Mouse (Mus musculus) hindbrain, embryonic 11.5 days (tissue): Measurements from ENCODE around the gene Cldn10. TPM values are rescaled to one million over a fixed set of nuclear protein-coding genes. Genes with fewer than 3 reads are reported as not detected.
A peak's percentile ranks its signal among the peaks of the same experiment; 100 is the strongest.

ENCODE experiments used
- ATAC-seq: fragments of 200-750 bp; cut with Nextera tagmentation; 2 replicates; pipeline ENCODE4 v1.8.0; 2017; ENCODE audit warnings: mild to moderate bottlenecking, moderate TSS enrichment, moderate library complexity; ENCODE audit not compliant: low FRiP score
- DNase-seq: peaks from one replicate; pipeline ENCODE4 v3.0.0-alpha.2; 2015; ENCODE audit warnings: low spot score
- H3K27ac ChIP-seq: fragments of 300-500 bp; sonication (generic); 2 replicates; pipeline ENCODE4 v1.5.1; 2014; ENCODE audit warnings: mild to moderate bottlenecking, low read depth, low read length
- H3K27me3 ChIP-seq: fragments of 300-500 bp; sonication (generic); 2 replicates; pipeline ENCODE4 v1.6.1; 2014; ENCODE audit warnings: mild to moderate bottlenecking, low read length, moderate library complexity, mixed read lengths; ENCODE audit not compliant: control insufficient read depth, insufficient read depth
- H3K36me3 ChIP-seq: fragments of 300-500 bp; sonication (generic); 2 replicates; pipeline ENCODE4 v1.6.1; 2014; ENCODE audit warnings: mild to moderate bottlenecking, low read length, moderate library complexity, mixed read lengths; ENCODE audit not compliant: control insufficient read depth, insufficient read depth
- H3K4me1 ChIP-seq: fragments of 300-500 bp; sonication (generic); replicated peaks from 2 replicates; pipeline ENCODE4 v1.6.1; 2014; ENCODE audit warnings: low read length, mixed read lengths; ENCODE audit not compliant: control insufficient read depth, insufficient read depth
- H3K4me2 ChIP-seq: fragments of 300-500 bp; sonication (generic); replicated peaks from 2 replicates; pipeline ENCODE4 v1.6.1; 2014; ENCODE audit warnings: mild to moderate bottlenecking, low read depth, low read length
- H3K4me3 ChIP-seq: fragments of 300-500 bp; sonication (generic); 2 replicates; pipeline ENCODE4 v1.5.1; 2014; ENCODE audit warnings: low read depth, low read length
- H3K9ac ChIP-seq: fragments of 300-500 bp; sonication (generic); 2 replicates; pipeline ENCODE4 v1.6.1; 2014; ENCODE audit warnings: low read depth, low read length
- H3K9me3 ChIP-seq: fragments of 300-500 bp; sonication (generic); 2 replicates; pipeline ENCODE4 v1.6.1; 2016; ENCODE audit warnings: low read length; ENCODE audit not compliant: control insufficient read depth
- WGBS: fragments of 180-500 bp; shearing (Covaris S2); extraction: QIAGEN DNeasy Blood & Tissue Kit; methylation state at CpG from one replicate; pipeline ENCODE4 v1.1.7; 2014; 5-methylcytosine and 5-hydroxymethylcytosine counted together
- polyA plus RNA-seq: library from polyadenylated mRNA; unstranded; fragments of >200 nt; fragmentation: Nextera tagmentation; extraction: Ambion mirVana; gene quantifications from 2 replicates; pipeline ENCODE4 v1.2.1, GENCODE M21; 2014

The Cldn10 gene
- polyA plus RNA-seq, 1 experiment from 2014 or later: 0.99 TPM

- H3K4me2 ChIP-seq: peak overlapping the region; percentile 97
- peak overlapping the region; percentile 42; the same call in 1 of the 2 replicates for H3K9ac ChIP-seq
- H3K27me3 ChIP-seq: peaks cover 7% of the 10 kb centered on the region; the same call in 1 of the 2 replicates
- 1% methylated on average over 48 of the region's 48 CpGs for WGBS
- H3K9me3 ChIP-seq: no peaks in the 10 kb centered on the region
- DNase-seq (peak; percentile 81), ATAC-seq (peak; percentile 85)
- H3K4me3 ChIP-seq: peak overlapping the region; percentile 50
- no peak overlapping the region for H3K27ac ChIP-seq
- no peaks in the 10 kb centered on the region; the same call in 1 of the 2 replicates for H3K4me1 ChIP-seq
- H3K36me3 ChIP-seq: no peaks in the 10 kb centered on the region
Measured at GRCm38 (mm10) chr14:118854371-118855114, 66.8 kb downstream of the Cldn10 start.

- peak overlapping the region; percentile 50 for H3K4me3 ChIP-seq
- H3K4me2 ChIP-seq: peak overlapping the region; percentile 97
- H3K27ac ChIP-seq: no peak overlapping the region
- peak; percentile 61 for DNase-seq
- H3K9me3 ChIP-seq: no peaks in the 10 kb centered on the region
- H3K27me3 ChIP-seq: peaks cover 7% of the 10 kb centered on the region; the same call in 1 of the 2 replicates
- H3K9ac ChIP-seq: peak overlapping the region; percentile 42
- WGBS: under 1% methylated on average over 28 of the region's 28 CpGs
- ATAC-seq: peak; percentile 70
- no peaks in the 10 kb centered on the region; the same call in 1 of the 2 replicates for H3K4me1 ChIP-seq
- no peaks in the 10 kb centered on the region for H3K36me3 ChIP-seq
Measured at GRCm38 (mm10) chr14:118855141-118855800, 67.6 kb downstream of the Cldn10 start.

GRCm38 (mm10) chr14:118856563-118856962, 68.9 kb downstream of the Cldn10 start:
- H3K4me2 ChIP-seq: no peak overlapping the region
- ATAC-seq: no peak
- H3K27ac ChIP-seq: no peak overlapping the region
- no peak overlapping the region for H3K9ac ChIP-seq
- no peak for DNase-seq
- no peaks in the 10 kb centered on the region for H3K9me3 ChIP-seq
- H3K27me3 ChIP-seq: peaks cover 7% of the 10 kb centered on the region; the same call in 1 of the 2 replicates
- WGBS: 82% methylated on average over 6 of the region's 6 CpGs
- no peak overlapping the region for H3K4me3 ChIP-seq
- no peaks in the 10 kb centered on the region; the same call in 1 of the 2 replicates for H3K4me1 ChIP-seq
- H3K36me3 ChIP-seq: no peaks in the 10 kb centered on the region

GRCm38 (mm10) chr14:118858318-118858717, 70.6 kb downstream of the Cldn10 start:
- WGBS: 78% methylated on average over 6 of the region's 6 CpGs
- H3K9ac ChIP-seq: no peak overlapping the region
- H3K27ac ChIP-seq: no peak overlapping the region
- H3K36me3 ChIP-seq: no peaks in the 10 kb centered on the region
- no peak overlapping the region for H3K4me2 ChIP-seq
- no peak for DNase-seq
- peaks cover 7% of the 10 kb centered on the region; the same call in 1 of the 2 replicates for H3K27me3 ChIP-seq
- H3K4me1 ChIP-seq: no peaks in the 10 kb centered on the region; the same call in 1 of the 2 replicates
- H3K9me3 ChIP-seq: no peaks in the 10 kb centered on the region
- no peak for ATAC-seq
- H3K4me3 ChIP-seq: no peak overlapping the region

- Histone ChIP-seq H3K4me2 (no peak overlapping the region), H3K9me3 (no peaks in the 10 kb centered on the region), H3K36me3 (no peaks in the 10 kb centered on the region), H3K4me1 (no peaks in the 10 kb centered on the region), H3K4me3 (no peak overlapping the region), H3K27ac (no peak overlapping the region), H3K27me3 (no peaks in the 10 kb centered on the region), H3K9ac (no peak overlapping the region)
- DNase-seq: no peak
- 65% methylated on average over 7 of the region's 7 CpGs for WGBS
- ATAC-seq: no peak
Measured at GRCm38 (mm10) chr14:118862253-118862652, 74.5 kb downstream of the Cldn10 start.

GRCm38 (mm10) chr14:118864905-118865304, 77.2 kb downstream of the Cldn10 start:
- H3K27ac ChIP-seq: no peak overlapping the region
- H3K4me1 ChIP-seq: no peaks in the 10 kb centered on the region
- H3K9ac ChIP-seq: no peak overlapping the region
- WGBS: 63% methylated on average over 4 of the region's 4 CpGs
- H3K4me3 ChIP-seq: no peak overlapping the region
- no peaks in the 10 kb centered on the region for H3K9me3 ChIP-seq
- H3K4me2 ChIP-seq: no peak overlapping the region
- no peak for DNase-seq
- no peaks in the 10 kb centered on the region for H3K27me3 ChIP-seq
- ATAC-seq: no peak
- no peaks in the 10 kb centered on the region for H3K36me3 ChIP-seq

GRCm38 (mm10) chr14:118866014-118866811, 78.5 kb downstream of the Cldn10 start:
- 91% methylated on average over 10 of the region's 10 CpGs for WGBS
- Histone ChIP-seq H3K4me3 (no peak overlapping the region), H3K4me1 (no peaks in the 10 kb centered on the region), H3K4me2 (no peak overlapping the region), H3K9me3 (no peaks in the 10 kb centered on the region), H3K36me3 (no peaks in the 10 kb centered on the region), H3K9ac (no peak overlapping the region), H3K27ac (no peak overlapping the region), H3K27me3 (no peaks in the 10 kb centered on the region)
- no peak for DNase-seq
- no peak for ATAC-seq

- Histone ChIP-seq H3K36me3 (no peaks in the 10 kb centered on the region), H3K27me3 (no peaks in the 10 kb centered on the region), H3K4me2 (no peak overlapping the region), H3K4me1 (no peaks in the 10 kb centered on the region), H3K27ac (no peak overlapping the region), H3K9me3 (no peaks in the 10 kb centered on the region), H3K4me3 (no peak overlapping the region), H3K9ac (no peak overlapping the region)
- 69% methylated on average over 6 of the region's 6 CpGs for WGBS
- no peak for ATAC-seq
- DNase-seq: no peak
Measured at GRCm38 (mm10) chr14:118867366-118867765, 79.7 kb downstream of the Cldn10 start.
